Comparison of ENCODE assay signal across 8 mouse cellular contexts in genomic region chrX:112949792-112950191, GRCm38 (mm10).
A peak's percentile ranks its signal among the peaks of the same experiment; 100 is the strongest.
DNase-seq lines count a peak whose midpoint lies in the region; ATAC-seq lines count a peak whose summit lies in the region.
"Had no signal": no experiment of that assay in that cellular context is flagged by ENCODE, and none has a peak within 500 bp of the region (broad histone marks: within the 10 kb centered on the region; RNA-seq: fewer than 3 reads in every experiment).

No protein-coding gene starts in this region.

- ATAC-seq in frontal cortex, adult (ENCODE audit: low TSS enrichment): no peak

- peak; percentile 2 for DNase-seq in kidney, adult 9 months
- DNase-seq in kidney, postnatal 4 days: no peak
- peak; percentile 5 for DNase-seq in thymus, postnatal 0 days (ENCODE audit: low spot score)
- DNase-seq in thymus, adult 18-20 months: no peak
- peak; percentile 1 for DNase-seq in embryo, embryonic 9.5 days (ENCODE audit: extremely low spot score)
- DNase-seq in gastrocnemius, adult 18-20 months (ENCODE audit: low spot score): no peak
- DNase-seq: adrenal gland, postnatal 10 days had no signal

Comparison
In these comparisons a context has a peak if more than half of its experiments do, and no peak if none do; other contexts are left out.
1. DNase-seq: peak in kidney, adult 9 months (single experiment), thymus, postnatal 0 days (single experiment) and embryo, embryonic 9.5 days (single experiment); none in kidney, postnatal 4 days (0 of 2), thymus, adult 18-20 months (0 of 2) and gastrocnemius, adult 18-20 months (single experiment).